Mouse (Mus musculus): ENCODE data around the gene Rlbp1. TPM values are rescaled to one million over a fixed set of nuclear protein-coding genes. Genes with fewer than 3 reads are reported as not detected.
A peak's percentile ranks its signal among the peaks of the same experiment; 100 is the strongest.

Gene Rlbp1
- polyA plus RNA-seq, 1 experiment from 2014 or later, result 0.39 TPM

DNA sequence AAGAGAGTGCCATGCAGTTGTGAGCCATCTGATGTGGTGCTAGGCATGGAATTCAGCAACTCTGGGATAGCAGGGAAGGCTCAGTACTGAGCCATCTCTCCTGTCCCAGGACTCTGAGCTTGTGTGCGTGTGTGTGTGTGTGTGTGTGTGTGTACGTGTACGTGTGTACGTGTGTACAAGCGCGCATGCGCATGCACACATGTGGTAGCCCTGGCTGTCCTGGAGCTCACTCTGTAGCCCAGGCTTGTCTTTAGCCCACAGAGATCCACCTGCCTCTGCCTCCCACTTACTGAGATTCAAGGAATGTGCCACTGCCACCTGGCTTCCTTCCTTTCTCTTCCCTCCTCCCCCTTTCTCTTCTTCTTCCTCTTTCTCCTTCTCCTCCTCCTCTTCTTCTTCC, 7.1 kb upstream of the Rlbp1 start:
- H3K9ac ChIP-seq, result no peak overlapping the region
- H3K27me3 ChIP-seq, result no peaks in the 10 kb centered on the region
- H3K4me2 ChIP-seq, result no peak overlapping the region
- H3K4me1 ChIP-seq, result peaks cover 18% of the 10 kb centered on the region
- no peak overlapping the region for H3K27ac ChIP-seq
- no peaks in the 10 kb centered on the region for H3K36me3 ChIP-seq
- 96% methylated on average over 7 of the region's 7 CpGs for WGBS
- no peaks in the 10 kb centered on the region for H3K9me3 ChIP-seq (replicated peaks)
- ATAC-seq (replicated peaks; ENCODE audit: low FRiP score), result no peak
- H3K4me3 ChIP-seq (replicated peaks), result no peak overlapping the region

DNA sequence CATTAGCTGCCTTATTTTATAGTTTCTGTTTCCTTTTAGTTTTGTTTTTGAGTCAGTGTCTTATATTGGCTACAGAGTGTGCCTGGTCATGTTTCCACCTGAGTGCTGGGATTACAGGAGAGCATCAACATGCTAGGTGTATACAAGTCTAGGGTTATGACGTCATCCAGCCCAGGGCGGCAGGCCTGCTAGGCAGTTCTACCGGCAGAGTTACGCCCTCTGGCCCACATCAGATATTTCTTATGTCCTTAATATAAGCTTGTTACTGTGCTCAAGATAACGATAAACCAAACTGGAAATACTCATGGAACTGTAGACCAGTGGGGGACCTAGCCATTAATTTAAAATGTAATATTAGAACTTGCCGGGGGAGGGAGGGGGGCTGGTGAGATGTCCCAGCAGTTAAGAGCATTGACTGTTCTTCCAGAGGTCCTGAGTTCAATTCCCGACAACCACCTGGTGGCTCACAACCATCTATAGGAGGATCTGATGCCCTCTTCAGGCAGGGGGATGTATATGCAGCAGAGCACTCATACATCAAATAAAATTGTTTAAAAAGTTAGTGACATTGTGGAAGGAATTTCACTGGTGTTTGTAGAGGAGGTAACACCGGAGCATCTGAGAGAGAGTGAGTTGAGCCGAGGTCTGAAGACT, 6.1 kb upstream of the Rlbp1 start:
- Histone ChIP-seq H3K27ac (no peak overlapping the region; the same call in 1 of the 2 replicates), H3K4me3 (replicated peaks) (peak overlapping the region; percentile 67), H3K27me3 (no peaks in the 10 kb centered on the region), H3K9me3 (replicated peaks) (no peaks in the 10 kb centered on the region), H3K9ac (peak overlapping the region; percentile 63; the same call in 1 of the 2 replicates), H3K36me3 (no peaks in the 10 kb centered on the region), H3K4me1 (peaks cover 22% of the 10 kb centered on the region), H3K4me2 (peak overlapping the region; percentile 94)
- ATAC-seq (replicated peaks; ENCODE audit: low FRiP score), result 0 out of 2 replicates have a peak, but pooled peaks have one; percentile 37
- 55% methylated on average over 9 of the region's 9 CpGs for WGBS

DNA sequence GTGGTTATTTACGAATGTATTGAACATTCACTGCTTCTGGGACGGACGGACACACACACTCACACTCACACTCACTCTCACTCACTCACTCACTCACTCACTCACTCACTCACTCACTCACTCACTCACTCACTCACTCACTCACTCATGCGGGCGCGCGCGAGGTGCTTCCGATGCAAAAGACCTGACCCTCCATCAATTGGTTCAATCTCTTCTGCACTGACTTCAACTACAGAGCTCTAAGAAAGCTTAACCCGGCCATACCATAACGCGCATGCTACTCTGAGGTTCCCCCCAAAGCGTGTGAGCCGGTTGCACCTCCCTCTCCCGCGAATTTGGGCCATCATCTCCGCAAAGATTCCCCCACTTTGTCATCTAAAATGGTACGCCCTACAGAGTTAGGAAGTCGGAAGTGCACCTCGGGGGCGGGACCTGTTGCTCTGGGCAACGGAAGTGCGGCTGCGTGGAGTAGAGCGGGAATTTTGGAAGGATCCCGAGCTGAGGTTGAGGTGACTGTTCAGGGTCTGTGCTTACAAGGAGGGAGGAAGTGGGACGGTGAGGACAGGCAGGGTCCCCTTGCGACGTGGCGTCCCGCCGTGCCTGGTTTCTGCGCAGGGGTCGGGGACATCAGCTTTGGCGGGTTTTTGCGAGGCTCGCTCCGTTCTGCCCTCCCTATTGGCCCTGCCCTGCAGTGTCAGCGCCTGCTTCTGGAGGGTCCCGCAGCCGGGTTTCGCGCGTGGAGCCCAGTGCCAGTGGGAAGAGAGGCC, 5.2 kb upstream of the Rlbp1 start, which contains the start of gene Fanci:
Fanci (plus strand) TSS at position 47 of the 767 bp plus-strand sequence.
- Histone ChIP-seq H3K27me3 (no peaks in the 10 kb centered on the region), H3K27ac (peak within 1 kb of the TSS; percentile 91), H3K4me2 (peak within 1 kb of the TSS; percentile 94), H3K36me3 (no peaks in the 10 kb centered on the region), H3K4me3 (replicated peaks) (peak within 1 kb of the TSS; percentile 67), H3K9me3 (replicated peaks) (no peaks in the 10 kb centered on the region), H3K4me1 (peaks cover 14% of the 10 kb centered on the region), H3K9ac (peak within 1 kb of the TSS; percentile 63)
- under 1% methylated on average over 44 of the region's 44 CpGs for WGBS
- ATAC-seq (replicated peaks; ENCODE audit: low FRiP score), result peak; percentile 94

DNA sequence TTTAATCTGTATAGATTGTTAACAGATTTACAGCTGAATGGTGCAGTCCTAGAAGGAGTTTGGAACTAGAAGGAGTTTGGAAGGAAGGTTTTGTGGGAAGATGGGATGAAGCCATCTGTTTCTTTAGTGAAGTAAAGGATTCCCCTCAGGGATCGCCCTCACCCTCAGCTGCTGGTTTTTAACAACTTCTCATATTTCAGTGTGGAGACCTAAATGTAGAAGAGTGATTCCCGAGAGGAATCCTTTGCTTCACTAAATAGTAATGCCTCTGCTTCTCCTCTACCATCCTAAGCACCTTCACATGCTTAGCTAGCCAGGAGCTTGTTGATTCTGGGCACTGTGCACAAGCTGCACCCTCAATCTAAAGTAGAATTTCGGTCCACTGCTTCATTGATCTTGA, 4.6 kb upstream of the Rlbp1 start:
- Histone ChIP-seq H3K27me3 (no peaks in the 10 kb centered on the region), H3K36me3 (no peaks in the 10 kb centered on the region), H3K4me1 (peaks cover 14% of the 10 kb centered on the region), H3K9me3 (replicated peaks) (no peaks in the 10 kb centered on the region), H3K4me3 (replicated peaks) (peak overlapping the region; percentile 67), H3K27ac (peak overlapping the region; percentile 91), H3K9ac (peak overlapping the region; percentile 63), H3K4me2 (peak overlapping the region; percentile 94)
- WGBS, result 2% methylated on average over 3 of the region's 3 CpGs
- no peak for ATAC-seq (replicated peaks; ENCODE audit: low FRiP score)

DNA sequence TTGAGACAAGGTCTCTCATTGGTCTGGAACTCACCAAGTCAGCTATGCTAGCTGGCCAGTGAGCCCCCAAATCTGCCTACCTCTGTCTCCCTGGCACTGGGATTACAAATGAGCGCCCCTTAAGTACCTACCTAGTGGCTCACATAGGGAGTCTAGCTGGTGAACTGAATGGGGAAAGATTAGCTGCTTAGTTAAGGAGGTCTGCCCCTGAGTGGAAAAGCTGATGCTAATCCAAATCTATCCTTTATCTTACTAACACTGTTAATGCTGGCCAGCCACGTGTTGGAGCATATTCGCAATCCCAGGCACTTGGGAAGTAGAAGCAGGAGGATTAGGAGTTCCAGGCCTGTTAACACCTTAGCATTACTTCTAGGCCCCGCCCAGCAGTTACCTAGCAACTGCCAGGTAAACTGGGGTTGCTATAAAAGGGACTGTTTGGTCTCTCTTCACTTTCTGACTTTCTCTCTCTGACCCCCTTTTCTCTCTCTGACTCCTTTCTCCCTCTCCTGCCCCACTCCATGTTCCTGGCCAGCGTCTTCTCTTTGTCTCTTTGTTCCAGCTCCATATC, 3.4 kb upstream of the Rlbp1 start:
- peaks cover 14% of the 10 kb centered on the region for H3K4me1 ChIP-seq
- H3K27ac ChIP-seq, result no peak overlapping the region
- no peaks in the 10 kb centered on the region for H3K36me3 ChIP-seq
- H3K9ac ChIP-seq, result no peak overlapping the region
- no peak overlapping the region for H3K4me2 ChIP-seq
- 78% methylated on average over 5 of the region's 5 CpGs for WGBS
- no peak for ATAC-seq (replicated peaks; ENCODE audit: low FRiP score)
- H3K9me3 ChIP-seq (replicated peaks), result no peaks in the 10 kb centered on the region
- no peaks in the 10 kb centered on the region for H3K27me3 ChIP-seq
- H3K4me3 ChIP-seq (replicated peaks), result no peak overlapping the region

DNA sequence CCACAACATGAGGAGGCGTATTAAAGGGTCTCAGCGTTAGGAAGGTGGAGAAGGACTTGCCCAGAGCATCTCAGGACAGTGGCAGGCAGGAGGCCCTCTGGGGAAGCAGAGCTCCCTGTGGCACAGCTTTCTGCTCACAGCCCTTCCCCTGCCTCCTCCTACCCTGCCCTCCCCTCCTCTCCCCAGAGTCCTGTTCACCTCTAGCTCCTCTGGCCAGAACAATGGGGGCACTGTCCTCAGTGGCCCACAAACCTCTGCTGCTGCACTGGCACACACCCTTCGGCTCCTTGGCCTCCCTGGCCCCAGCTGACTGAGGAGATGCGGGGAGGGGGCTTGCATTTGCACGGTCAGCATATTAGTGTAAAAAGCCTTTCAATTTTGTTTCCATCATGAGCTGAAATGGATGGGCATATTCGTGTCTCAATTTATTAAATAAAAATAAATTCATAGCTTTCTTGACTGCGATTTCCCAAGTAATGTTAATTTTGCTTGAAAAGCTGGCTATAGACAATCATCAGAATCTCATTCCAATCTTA, 1.9 kb upstream of the Rlbp1 start:
- 68% methylated on average over 7 of the region's 7 CpGs for WGBS
- Histone ChIP-seq H3K9me3 (replicated peaks) (no peaks in the 10 kb centered on the region), H3K4me2 (no peak overlapping the region), H3K27ac (no peak overlapping the region), H3K9ac (no peak overlapping the region), H3K4me1 (peaks cover 14% of the 10 kb centered on the region), H3K36me3 (no peaks in the 10 kb centered on the region), H3K4me3 (replicated peaks) (no peak overlapping the region), H3K27me3 (no peaks in the 10 kb centered on the region)
- ATAC-seq (replicated peaks; ENCODE audit: low FRiP score), result no peak

DNA sequence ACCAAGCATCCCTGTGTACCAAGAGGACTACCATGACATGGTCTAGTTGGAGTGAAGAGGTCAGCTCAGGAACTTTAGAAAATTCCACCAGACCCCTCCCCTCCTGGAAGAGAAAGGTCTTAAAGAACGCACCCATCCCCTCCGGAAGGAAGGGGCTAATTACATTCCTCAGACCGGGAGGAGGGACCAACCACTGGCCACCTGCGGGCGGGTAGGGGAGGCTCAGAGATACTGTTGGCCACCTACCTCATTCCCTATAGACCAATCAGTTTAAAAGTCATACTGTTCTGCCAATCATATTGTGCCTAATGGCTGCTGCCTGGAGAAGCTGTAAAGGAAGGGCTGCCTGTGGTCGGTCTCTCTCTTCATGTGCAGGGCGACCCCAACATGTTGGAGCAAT, 1.1 kb upstream of the Rlbp1 start:
- H3K4me2 ChIP-seq, result no peak overlapping the region
- no peaks in the 10 kb centered on the region for H3K27me3 ChIP-seq
- H3K4me3 ChIP-seq (replicated peaks), result no peak overlapping the region
- H3K4me1 ChIP-seq, result peaks cover 10% of the 10 kb centered on the region
- no peak overlapping the region for H3K9ac ChIP-seq
- H3K27ac ChIP-seq, result no peak overlapping the region
- 36% methylated on average over 7 of the region's 7 CpGs for WGBS
- no peak for ATAC-seq (replicated peaks; ENCODE audit: low FRiP score)
- H3K36me3 ChIP-seq, result no peaks in the 10 kb centered on the region
- H3K9me3 ChIP-seq (replicated peaks), result no peaks in the 10 kb centered on the region

DNA sequence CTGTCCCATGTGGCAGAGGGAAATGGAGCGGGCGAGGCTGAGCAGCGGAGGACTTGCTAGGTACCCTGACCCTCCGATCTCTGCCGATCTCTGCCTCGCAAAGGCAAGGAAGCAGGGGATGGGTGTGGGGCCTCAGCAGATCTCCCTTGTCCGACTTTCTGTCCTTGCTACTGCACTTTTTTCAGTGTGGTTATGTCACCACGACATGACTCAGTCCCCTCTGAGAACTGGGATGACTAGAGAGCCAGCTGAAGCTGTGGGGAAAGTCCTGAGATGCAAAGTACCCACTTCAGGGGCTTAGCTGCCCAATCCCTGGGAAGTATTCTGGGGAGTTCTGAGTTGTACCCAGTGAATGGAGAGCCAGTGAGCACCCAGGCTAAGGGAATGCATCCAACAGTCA, 292 bp upstream of the Rlbp1 start:
- no peak overlapping the region for H3K4me2 ChIP-seq
- H3K9ac ChIP-seq, result no peak overlapping the region
- no peak overlapping the region for H3K27ac ChIP-seq
- H3K4me3 ChIP-seq (replicated peaks), result no peak overlapping the region
- H3K4me1 ChIP-seq, result peaks cover 7% of the 10 kb centered on the region
- no peaks in the 10 kb centered on the region for H3K9me3 ChIP-seq (replicated peaks)
- H3K27me3 ChIP-seq, result no peaks in the 10 kb centered on the region
- no peaks in the 10 kb centered on the region for H3K36me3 ChIP-seq
- no peak for ATAC-seq (replicated peaks; ENCODE audit: low FRiP score)
- WGBS, result 78% methylated on average over 8 of the region's 8 CpGs

DNA sequence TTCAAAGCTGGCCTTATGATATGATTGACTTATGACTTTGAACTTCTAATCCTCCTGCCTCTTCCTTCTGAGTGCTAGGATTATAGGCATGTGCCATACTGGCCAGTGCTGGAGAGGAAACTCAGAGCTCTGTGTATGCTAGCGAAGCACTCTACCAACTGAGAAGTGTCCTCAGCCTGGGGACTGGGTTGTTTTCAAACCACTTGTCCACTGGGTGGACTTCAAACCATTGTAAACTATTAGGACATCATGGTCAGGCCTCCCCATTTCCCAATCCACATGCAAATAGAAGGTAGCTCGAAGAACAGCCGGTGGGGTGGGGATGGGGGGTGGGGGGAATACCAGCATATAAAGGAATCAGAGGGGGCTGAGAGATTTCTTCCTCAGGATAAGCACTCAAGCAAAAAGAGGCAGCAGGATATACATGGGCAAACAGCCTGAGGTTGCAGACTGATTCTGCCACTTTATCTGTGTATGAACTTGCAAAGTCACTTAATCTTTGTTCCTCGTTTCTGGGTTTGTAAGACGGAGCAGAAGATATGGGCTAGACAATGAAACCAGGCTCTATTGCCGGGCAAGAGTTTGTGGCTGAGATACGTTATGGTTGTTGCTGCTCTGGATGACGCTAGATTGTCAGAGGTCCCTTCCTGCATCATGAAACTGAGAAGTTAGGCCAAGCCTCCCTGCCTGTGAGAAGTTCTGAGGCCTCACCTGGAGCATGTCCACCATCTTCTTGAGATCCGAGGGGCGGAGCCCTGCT, 10.2 kb downstream of the Rlbp1 start:
- no peak for ATAC-seq (replicated peaks; ENCODE audit: low FRiP score)
- Histone ChIP-seq H3K4me1 (peaks cover 10% of the 10 kb centered on the region; the same call in 1 of the 2 replicates), H3K4me2 (no peak overlapping the region), H3K4me3 (replicated peaks) (no peak overlapping the region), H3K36me3 (no peaks in the 10 kb centered on the region), H3K27ac (no peak overlapping the region), H3K9ac (no peak overlapping the region), H3K27me3 (no peaks in the 10 kb centered on the region), H3K9me3 (replicated peaks) (no peaks in the 10 kb centered on the region)
- 88% methylated on average over 10 of the region's 10 CpGs for WGBS

DNA sequence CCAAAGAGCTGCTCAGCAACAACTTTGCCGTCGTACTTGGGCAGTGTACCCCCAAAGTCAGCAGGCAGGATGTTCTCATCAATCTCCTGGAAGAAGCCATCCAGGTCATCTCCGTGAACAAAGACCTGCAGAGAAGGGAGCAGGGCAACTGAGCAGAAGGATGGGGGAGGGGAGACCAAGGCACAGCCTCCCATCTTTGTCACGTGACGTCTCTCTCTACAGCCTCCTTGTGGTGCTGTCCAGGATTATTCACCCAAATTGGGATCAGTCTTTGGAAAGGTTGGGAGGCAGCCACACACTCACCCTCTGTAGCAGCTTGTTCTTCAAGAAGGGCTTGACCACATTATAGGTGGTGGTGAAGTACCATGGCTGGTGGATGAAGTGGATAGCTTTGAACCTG, 11.3 kb downstream of the Rlbp1 start:
- Histone ChIP-seq H3K9me3 (replicated peaks) (no peaks in the 10 kb centered on the region), H3K27ac (peak overlapping the region; percentile 32; the same call in 1 of the 2 replicates), H3K4me2 (no peak overlapping the region), H3K36me3 (no peaks in the 10 kb centered on the region), H3K4me1 (peaks cover 10% of the 10 kb centered on the region; the same call in 1 of the 2 replicates), H3K9ac (no peak overlapping the region), H3K4me3 (replicated peaks) (no peak overlapping the region), H3K27me3 (no peaks in the 10 kb centered on the region)
- 73% methylated on average over 5 of the region's 5 CpGs for WGBS
- no peak for ATAC-seq (replicated peaks; ENCODE audit: low FRiP score)

DNA sequence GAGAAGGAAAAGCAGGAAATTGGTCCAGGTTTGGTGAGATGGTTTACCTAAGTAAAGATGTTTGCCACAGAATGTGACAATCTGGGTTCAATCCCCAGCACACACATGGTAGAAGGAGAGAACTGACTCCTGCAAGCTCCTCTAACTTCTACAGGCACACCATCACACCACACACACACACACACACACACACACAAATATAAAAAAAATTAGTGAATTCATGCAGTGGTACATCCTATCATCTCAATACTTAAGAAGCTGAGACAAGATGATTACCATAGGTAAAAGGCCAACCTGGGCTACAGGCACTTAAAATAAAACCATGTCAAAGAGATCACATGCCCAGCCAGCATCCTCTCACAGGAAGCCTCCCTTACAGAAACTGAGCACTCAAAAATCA, 12.8 kb downstream of the Rlbp1 start:
- peaks cover 10% of the 10 kb centered on the region; the same call in 1 of the 2 replicates for H3K4me1 ChIP-seq
- no peak overlapping the region for H3K4me2 ChIP-seq
- no peak overlapping the region for H3K27ac ChIP-seq
- no peaks in the 10 kb centered on the region for H3K36me3 ChIP-seq
- no peak overlapping the region for H3K9ac ChIP-seq
- H3K27me3 ChIP-seq, result no peaks in the 10 kb centered on the region
- H3K4me3 ChIP-seq (replicated peaks), result no peak overlapping the region
- no peak for ATAC-seq (replicated peaks; ENCODE audit: low FRiP score)
- no peaks in the 10 kb centered on the region for H3K9me3 ChIP-seq (replicated peaks)
